Mouse (Mus musculus) liver, embryonic 16.5 days (tissue): Measurements from ENCODE around the gene Fermt2. TPM values are rescaled to one million over a fixed set of nuclear protein-coding genes. Genes with fewer than 3 reads are reported as not detected.
A peak's percentile ranks its signal among the peaks of the same experiment; 100 is the strongest.

Experiments
- ATAC-seq: fragments of 200-750 bp; cut with Nextera tagmentation; 2 replicates; pipeline ENCODE4 v1.8.0; 2017; ENCODE audit warnings: low read depth, mild to moderate bottlenecking, moderate number of reproducible peaks, moderate library complexity
- H3K27ac ChIP-seq: fragments of 300-500 bp; sonication (generic); 2 replicates; pipeline ENCODE4 v1.5.1; 2014; ENCODE audit warnings: mild to moderate bottlenecking, low read length
- H3K27me3 ChIP-seq: fragments of 300-500 bp; sonication (generic); 2 replicates; pipeline ENCODE4 v1.6.1; 2014; ENCODE audit warnings: low read depth, low read length, mixed read lengths; ENCODE audit not compliant: control insufficient read depth, insufficient read depth
- H3K36me3 ChIP-seq: fragments of 300-500 bp; sonication (generic); 2 replicates; pipeline ENCODE4 v1.6.1; 2014; ENCODE audit warnings: mild to moderate bottlenecking; ENCODE audit not compliant: control insufficient read depth, insufficient read depth
- H3K4me1 ChIP-seq: fragments of 300-500 bp; sonication (generic); 2 replicates; pipeline ENCODE4 v1.6.1; 2014; ENCODE audit warnings: low read depth, low read length, mixed read lengths; ENCODE audit not compliant: control insufficient read depth
- H3K4me2 ChIP-seq: fragments of 300-500 bp; sonication (generic); 2 replicates; pipeline ENCODE4 v1.6.1; 2014; ENCODE audit warnings: low read depth, low read length, mixed read lengths
- H3K4me3 ChIP-seq: fragments of 300-500 bp; sonication (generic); 2 replicates; pipeline ENCODE4 v1.5.1; 2014; ENCODE audit warnings: low read depth, mild to moderate bottlenecking, low read length
- H3K9ac ChIP-seq: fragments of 300-500 bp; sonication (generic); 2 replicates; pipeline ENCODE4 v1.6.1; 2014; ENCODE audit warnings: low read depth, low read length
- H3K9me3 ChIP-seq: fragments of 300-500 bp; sonication (generic); replicated peaks from 2 replicates; pipeline ENCODE4 v1.6.1; 2016; ENCODE audit warnings: low read length; ENCODE audit not compliant: control insufficient read depth
- WGBS: fragments of 180-500 bp; shearing (Covaris S2); extraction: QIAGEN DNeasy Blood & Tissue Kit; methylation state at CpG from one replicate; pipeline ENCODE4 v1.1.7; 2014; ENCODE audit not compliant: insufficient replicate concordance; 5-methylcytosine and 5-hydroxymethylcytosine counted together
- polyA plus RNA-seq: library from polyadenylated mRNA; unstranded; fragments of >200 nt; fragmentation: Nextera tagmentation; extraction: Ambion mirVana; gene quantifications from 2 replicates; pipeline ENCODE4 v1.2.1, GENCODE M21; 2015

The Fermt2 gene
- polyA plus RNA-seq, 1 experiment from 2014 or later = 50.4 TPM

DNA sequence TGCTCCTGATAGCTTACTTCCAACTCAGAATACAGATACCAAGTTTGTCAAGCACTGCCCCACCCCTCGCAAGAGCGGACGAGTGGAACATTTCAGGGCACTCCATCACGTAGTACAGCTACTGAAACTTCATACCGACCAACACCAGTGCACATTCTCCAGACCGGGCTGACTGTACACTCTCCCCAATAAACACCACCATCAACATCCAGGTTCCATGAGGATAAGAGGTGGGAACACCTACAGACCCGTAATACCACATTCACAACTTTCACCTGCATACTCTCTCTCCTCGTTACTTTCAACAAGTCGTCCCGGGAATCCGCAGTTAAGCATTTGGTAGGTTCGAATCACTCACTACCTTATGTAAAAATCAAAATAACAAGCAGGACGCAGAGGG, 1.1 kb downstream of the Fermt2 start:
- 7% methylated on average over 13 of the region's 13 CpGs for WGBS
- Histone ChIP-seq H3K9me3 (no peaks in the 10 kb centered on the region), H3K36me3 (no peaks in the 10 kb centered on the region), H3K27ac (peak overlapping the region; percentile 77), H3K4me2 (peak overlapping the region; percentile 52), H3K4me3 (peak overlapping the region; percentile 63), H3K9ac (peak overlapping the region; percentile 63; the same call in 1 of the 2 replicates), H3K27me3 (peaks cover 34% of the 10 kb centered on the region), H3K4me1 (no peaks in the 10 kb centered on the region; the same call in 1 of the 2 replicates)
- ATAC-seq = peak; percentile 51

DNA sequence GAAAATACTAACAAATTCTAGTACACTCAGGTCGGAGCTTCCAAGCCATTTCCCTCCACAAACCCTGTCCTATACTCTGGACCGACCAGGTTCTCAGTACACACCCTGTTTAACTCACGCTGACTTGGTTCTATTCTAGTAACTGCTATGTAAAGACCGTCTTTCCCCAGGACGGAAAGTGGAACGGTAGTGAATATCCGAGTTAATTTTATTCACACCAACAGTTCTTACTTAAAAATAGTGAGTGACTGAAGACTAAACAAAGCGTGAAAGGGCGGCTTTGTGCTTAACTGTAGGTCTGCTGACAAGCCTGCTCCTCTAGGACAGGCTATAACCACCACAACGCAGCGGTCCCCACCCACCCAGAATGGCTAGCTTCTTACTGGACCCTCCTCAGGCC, 14.1 kb downstream of the Fermt2 start:
- no peak for ATAC-seq
- 76% methylated on average over 11 of the region's 11 CpGs for WGBS
- H3K9ac ChIP-seq = no peak overlapping the region

DNA sequence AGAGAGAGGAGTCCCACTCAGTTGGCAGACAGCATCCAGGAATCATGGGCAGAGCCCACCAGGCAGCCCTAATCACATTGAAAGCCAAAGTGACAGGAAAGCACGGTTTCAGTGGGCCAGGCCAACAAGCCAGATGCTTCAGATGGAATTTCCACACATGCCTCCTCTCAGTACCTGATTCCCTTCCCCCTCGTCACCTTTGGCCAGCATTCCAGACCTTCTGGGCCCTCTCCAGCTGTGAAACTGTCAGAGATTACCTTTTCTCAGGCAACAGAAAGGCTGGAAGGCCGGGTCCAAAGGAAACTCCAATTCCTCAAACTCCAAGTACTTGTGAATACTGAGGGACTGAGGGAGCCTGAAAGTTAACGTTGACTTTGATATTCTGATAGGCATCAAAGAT, 19.1 kb downstream of the Fermt2 start:
- H3K4me1 ChIP-seq = peaks cover 8% of the 10 kb centered on the region
- H3K27me3 ChIP-seq = no peaks in the 10 kb centered on the region
- 33% methylated on average over 4 of the region's 4 CpGs for WGBS
- peak overlapping the region; percentile 41; the same call in 1 of the 2 replicates for H3K27ac ChIP-seq
- H3K9me3 ChIP-seq = no peaks in the 10 kb centered on the region
- peak; percentile 70 for ATAC-seq
- H3K4me3 ChIP-seq = no peak overlapping the region
- H3K4me2 ChIP-seq = no peak overlapping the region
- no peaks in the 10 kb centered on the region for H3K36me3 ChIP-seq
- H3K9ac ChIP-seq = no peak overlapping the region

More for the DNA sequence above, 14.1 kb downstream of the Fermt2 start:
- H3K4me2 ChIP-seq = no peak overlapping the region
- no peak overlapping the region for H3K27ac ChIP-seq
- no peaks in the 10 kb centered on the region for H3K9me3 ChIP-seq
- H3K36me3 ChIP-seq = no peaks in the 10 kb centered on the region
- H3K4me1 ChIP-seq = peaks cover 3% of the 10 kb centered on the region
- no peak overlapping the region for H3K4me3 ChIP-seq
- no peaks in the 10 kb centered on the region for H3K27me3 ChIP-seq

DNA sequence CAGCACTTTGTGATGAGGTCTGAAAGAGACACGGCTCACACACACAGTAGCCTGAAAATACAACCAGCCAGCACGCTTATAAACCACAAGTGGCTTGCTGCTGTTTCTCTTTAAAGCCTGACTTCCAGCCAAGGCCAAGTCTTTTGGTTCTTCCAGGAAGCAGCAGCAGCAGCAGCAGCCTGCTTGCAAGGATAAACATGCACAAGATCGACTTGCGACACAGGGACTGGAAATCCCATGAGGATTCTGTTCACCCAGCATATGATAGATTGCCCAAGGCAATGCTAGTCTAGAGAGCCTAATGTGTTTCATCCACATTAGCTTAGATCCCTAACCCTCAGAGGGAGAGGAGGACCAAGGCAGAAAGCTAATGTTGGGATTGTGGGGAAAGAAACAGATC, 22.0 kb downstream of the Fermt2 start:
- no peak overlapping the region for H3K4me3 ChIP-seq
- no peak for ATAC-seq

DNA sequence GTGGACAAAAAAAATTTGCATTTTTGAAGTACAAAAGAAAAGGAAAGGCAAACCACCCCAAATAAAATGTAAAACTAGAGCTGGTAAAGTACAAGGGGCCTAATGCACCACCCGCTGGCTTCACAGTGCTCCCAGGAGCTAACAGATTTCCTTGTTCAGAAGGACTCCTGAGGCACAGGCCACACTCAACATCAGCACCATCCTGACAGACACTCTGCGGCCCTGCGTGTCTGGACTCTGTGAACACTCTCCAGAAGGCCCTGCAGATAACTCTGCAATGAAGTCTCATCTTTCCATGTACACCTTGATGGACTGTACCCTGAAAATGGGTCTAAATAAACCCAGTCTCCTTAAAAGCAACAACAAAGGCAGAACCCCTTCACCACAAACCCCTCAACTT, 22.5 kb downstream of the Fermt2 start:
- H3K4me2 ChIP-seq = no peak overlapping the region
- no peak for ATAC-seq

More for the DNA sequence above, 22.0 kb downstream of the Fermt2 start:
- H3K9me3 ChIP-seq = no peaks in the 10 kb centered on the region
- no peaks in the 10 kb centered on the region for H3K36me3 ChIP-seq
- H3K27me3 ChIP-seq = no peaks in the 10 kb centered on the region
- peaks cover 8% of the 10 kb centered on the region for H3K4me1 ChIP-seq
- no peak overlapping the region for H3K27ac ChIP-seq
- H3K9ac ChIP-seq = no peak overlapping the region
- WGBS = 47% methylated on average over 4 of the region's 4 CpGs
- no peak overlapping the region for H3K4me2 ChIP-seq

DNA sequence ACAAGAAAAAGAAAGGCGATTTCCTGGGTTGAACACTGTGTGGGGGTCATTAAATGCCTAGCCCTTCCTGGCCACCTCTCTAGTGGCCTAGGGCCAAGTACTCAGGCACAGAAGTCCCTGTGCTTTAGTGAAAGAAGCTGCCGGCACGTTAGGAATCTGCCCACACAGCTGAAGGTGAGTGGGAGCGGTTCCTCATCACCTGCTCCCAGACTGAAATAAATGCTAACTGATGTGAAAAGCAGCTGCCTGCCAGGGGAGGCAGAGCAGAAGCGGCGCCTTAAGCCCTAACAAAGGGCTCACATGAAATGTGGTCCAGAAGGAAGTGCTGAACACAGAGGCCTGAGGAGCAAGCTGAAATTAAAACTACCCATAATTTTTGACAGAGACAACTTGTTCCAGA, 22.9 kb downstream of the Fermt2 start:
- Histone ChIP-seq H3K36me3 (no peaks in the 10 kb centered on the region), H3K4me3 (no peak overlapping the region), H3K9me3 (no peaks in the 10 kb centered on the region), H3K9ac (no peak overlapping the region), H3K27me3 (no peaks in the 10 kb centered on the region), H3K4me1 (peaks cover 8% of the 10 kb centered on the region), H3K4me2 (no peak overlapping the region), H3K27ac (no peak overlapping the region)
- ATAC-seq = no peak
- WGBS = 58% methylated on average over 6 of the region's 6 CpGs

More for the DNA sequence above, 22.5 kb downstream of the Fermt2 start:
- H3K9me3 ChIP-seq = no peaks in the 10 kb centered on the region
- H3K27ac ChIP-seq = no peak overlapping the region
- H3K36me3 ChIP-seq = no peaks in the 10 kb centered on the region
- H3K9ac ChIP-seq = no peak overlapping the region
- H3K4me1 ChIP-seq = peaks cover 8% of the 10 kb centered on the region
- H3K27me3 ChIP-seq = no peaks in the 10 kb centered on the region
- H3K4me3 ChIP-seq = no peak overlapping the region
- WGBS = 73% methylated on average over 3 of the region's 3 CpGs

DNA sequence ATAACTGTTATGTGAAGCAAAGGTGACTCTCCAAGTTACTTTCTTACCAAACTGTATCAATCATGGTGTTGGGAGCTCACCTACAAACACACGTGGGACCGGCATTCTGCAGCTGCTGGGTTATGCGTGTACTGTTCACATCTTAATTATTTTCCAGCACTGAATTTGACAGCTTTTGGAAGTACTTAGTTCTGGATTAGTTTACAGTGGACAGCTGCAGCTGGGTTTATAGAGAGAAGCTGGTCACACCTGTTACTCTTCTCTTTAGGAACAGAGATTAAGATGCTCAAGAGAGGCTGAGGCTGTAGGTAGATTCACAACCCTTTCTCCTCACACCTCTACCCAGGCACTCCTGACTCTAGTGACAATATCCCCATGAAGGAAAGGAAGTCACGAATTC, 23.8 kb downstream of the Fermt2 start:
- Histone ChIP-seq H3K4me3 (no peak overlapping the region), H3K4me1 (peaks cover 6% of the 10 kb centered on the region), H3K27ac (no peak overlapping the region), H3K4me2 (no peak overlapping the region), H3K36me3 (no peaks in the 10 kb centered on the region), H3K9ac (no peak overlapping the region), H3K27me3 (no peaks in the 10 kb centered on the region), H3K9me3 (no peaks in the 10 kb centered on the region)
- 75% methylated on average over 4 of the region's 4 CpGs for WGBS
- ATAC-seq = no peak

DNA sequence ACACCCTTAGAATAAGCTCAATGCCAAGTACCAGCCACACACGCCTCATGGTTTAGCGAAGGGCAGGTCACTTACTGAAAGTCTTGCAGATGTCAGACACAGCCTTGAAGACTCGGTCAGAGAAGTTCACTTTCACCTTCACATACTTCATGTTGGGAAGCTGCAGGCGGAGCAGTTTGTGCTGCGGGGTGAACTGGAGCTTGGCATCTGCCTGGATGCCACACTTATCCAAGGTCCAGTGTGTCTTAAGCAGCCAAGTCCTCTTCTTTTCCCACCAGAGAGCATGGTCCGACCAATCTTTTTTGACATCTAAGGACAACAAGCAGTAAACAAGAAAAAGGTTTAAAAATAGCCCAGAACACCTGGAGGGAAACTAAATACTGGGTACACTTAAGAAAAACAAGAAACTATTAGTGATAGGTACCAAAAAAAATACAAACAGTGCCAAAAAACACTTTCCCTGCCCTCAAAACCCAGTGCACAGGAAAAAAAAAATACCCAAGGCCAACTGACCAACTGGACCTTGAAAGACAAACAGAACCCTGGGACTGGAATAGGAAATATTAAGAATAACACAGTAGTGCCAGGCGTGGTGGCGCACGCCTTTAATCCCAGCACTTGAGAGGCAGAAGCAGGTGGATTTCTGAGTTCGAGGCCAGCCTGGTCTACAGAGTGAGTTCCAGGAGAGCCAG, 25.4 kb downstream of the Fermt2 start:
- Histone ChIP-seq H3K4me3 (no peak overlapping the region), H3K9me3 (no peaks in the 10 kb centered on the region), H3K27ac (no peak overlapping the region), H3K36me3 (no peaks in the 10 kb centered on the region), H3K4me2 (no peak overlapping the region), H3K9ac (no peak overlapping the region), H3K4me1 (peaks cover 3% of the 10 kb centered on the region), H3K27me3 (no peaks in the 10 kb centered on the region)
- no peak for ATAC-seq
- 67% methylated on average over 10 of the region's 10 CpGs for WGBS

DNA sequence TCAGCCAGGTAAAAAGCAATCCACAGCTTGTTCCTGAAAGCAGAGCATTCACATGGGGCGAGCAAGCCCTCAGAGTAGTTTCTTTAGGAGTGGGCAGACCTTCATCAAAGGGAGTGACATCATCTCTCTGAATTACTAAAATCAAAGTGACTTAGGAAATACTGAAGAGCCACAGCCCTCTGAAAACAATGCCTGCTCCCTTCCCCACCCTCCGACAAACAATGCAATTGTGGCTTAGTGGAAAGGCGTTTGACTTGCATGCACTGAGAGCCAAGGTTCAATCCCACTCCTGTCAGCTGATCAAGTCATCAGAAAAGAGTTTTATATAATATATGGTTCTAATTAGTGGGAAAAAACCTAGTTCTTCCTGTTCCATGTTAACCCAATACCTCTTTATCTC, 26.0 kb downstream of the Fermt2 start:
- peaks cover 3% of the 10 kb centered on the region; the same call in 1 of the 2 replicates for H3K4me1 ChIP-seq
- WGBS = 38% methylated on average over 3 of the region's 3 CpGs
- H3K9me3 ChIP-seq = no peaks in the 10 kb centered on the region
- H3K4me2 ChIP-seq = no peak overlapping the region
- no peak for ATAC-seq
- no peaks in the 10 kb centered on the region; the same call in 1 of the 2 replicates for H3K36me3 ChIP-seq
- no peak overlapping the region for H3K27ac ChIP-seq
- no peaks in the 10 kb centered on the region for H3K27me3 ChIP-seq
- no peak overlapping the region for H3K4me3 ChIP-seq
- H3K9ac ChIP-seq = no peak overlapping the region
